Mouse (Mus musculus) brain, embryonic 14.5 days (tissue): ENCODE results near the gene Pex11g.

Experiments
- CTCF ChIP-seq: fragments of 200-500 bp; IDR thresholded peaks from 2 replicates; pipeline ENCODE4 v1.5.1; 2012; ENCODE audit warnings: inconsistent platforms, mild to moderate bottlenecking, moderate library complexity, borderline replicate concordance; ENCODE audit not compliant: insufficient read depth, insufficient read length; ENCODE audit errors: extremely low read depth
- POLR2A ChIP-seq: fragments of 200-500 bp; IDR thresholded peaks from 2 replicates; pipeline ENCODE4 v1.6.1; 2012; ENCODE audit warnings: mild to moderate bottlenecking, inconsistent platforms, borderline replicate concordance; ENCODE audit not compliant: poor library complexity, insufficient read depth, insufficient read length, severe bottlenecking; ENCODE audit errors: extremely low read depth

DNA sequence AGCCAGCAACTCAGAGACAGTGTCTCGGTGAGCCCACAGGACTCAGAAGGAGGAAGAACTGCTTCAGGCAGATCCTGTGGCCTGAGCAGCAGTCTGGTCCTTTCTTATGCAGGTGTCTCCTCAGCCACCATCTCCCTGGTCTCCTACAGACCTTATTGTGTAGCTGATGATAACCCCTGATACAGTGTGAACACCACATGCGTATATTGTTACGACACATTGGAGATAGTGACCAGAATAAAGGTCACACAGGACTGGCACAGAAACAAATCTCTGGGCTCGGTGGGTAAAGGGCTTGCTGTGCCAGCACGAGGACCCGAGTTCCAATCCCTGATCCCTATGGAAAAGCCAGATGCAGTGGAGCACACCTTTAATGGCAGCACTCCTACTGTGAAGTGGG lies 51.8 kb downstream of the Pex11g start:
- TF ChIP-seq POLR2A (no peak), CTCF (no peak)
